Mouse (Mus musculus): ENCODE results near the gene Psmb1.
A peak's percentile ranks its signal among the peaks of the same experiment; 100 is the strongest.
"Not testable (repeated sequence)": the region's sequence is repeated elsewhere in the genome, so short reads cannot be mapped to it uniquely, and the experiment has no call there.

Gene Psmb1

DNA sequence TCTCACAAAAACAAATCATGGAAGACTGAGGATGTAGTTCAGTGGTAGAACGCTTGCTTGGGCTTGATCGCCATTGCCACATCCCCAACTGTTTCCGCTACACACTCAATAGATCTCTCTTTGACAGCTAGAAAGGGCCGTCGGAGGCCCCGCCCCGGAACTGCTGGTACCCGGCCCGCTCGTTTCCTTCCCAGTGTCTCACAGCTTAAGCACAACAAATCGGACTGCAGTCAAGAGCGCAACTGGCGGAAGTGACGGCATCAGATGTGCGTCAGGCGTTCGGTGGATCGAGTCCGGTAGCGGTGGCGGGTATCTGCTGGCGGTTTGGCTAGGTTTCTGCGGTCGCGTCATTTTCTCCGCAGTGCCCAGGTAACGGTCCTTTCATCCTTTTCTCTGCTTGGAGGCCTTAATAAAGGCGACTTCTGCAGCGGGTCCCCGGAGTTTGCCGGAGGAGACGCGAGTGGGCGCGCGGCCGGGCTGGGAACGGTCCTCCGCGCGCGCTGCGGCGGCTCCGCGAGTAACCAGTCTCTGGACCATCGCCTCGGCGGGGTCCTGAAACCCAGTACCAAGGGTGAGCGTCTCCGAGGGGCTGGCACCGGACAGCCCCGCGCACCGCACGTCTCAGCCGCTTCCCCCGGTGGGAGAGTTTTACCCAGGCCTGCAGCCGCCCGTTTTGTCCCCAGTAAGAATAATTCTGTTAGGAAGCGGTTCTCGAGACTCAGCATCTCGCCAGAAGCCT, at the start of gene Psmb1, which contains the start of gene Tbp:
Gene Psmb1 (minus strand): TSS at position 96 of the 739 bp plus-strand sequence.
Gene Tbp (plus strand): TSS at position 233 of the 739 bp plus-strand sequence.
- Histone ChIP-seq H3K27me3 (ENCODE audit: insufficient read depth, low read length) (no peaks in the 10 kb centered on the region), H3K9me3 (ENCODE audit: low read length) (no peaks in the 10 kb centered on the region), H3K36me3 (ENCODE audit: insufficient read depth, low read length) (peaks cover 53% of the 10 kb centered on the region), H3K4me3 (replicated peaks; ENCODE audit: low read length) (peak within 1 kb of the TSS; percentile 99), H3K4me1 (replicated peaks; ENCODE audit: low read depth, low read length) (peaks cover 57% of the 10 kb centered on the region)
- TF ChIP-seq NANOG (IDR thresholded peaks at IDR 0.05; ENCODE audit: borderline replicate concordance, low read length) (no peak), POU5F1 (IDR thresholded peaks at IDR 0.05; ENCODE audit: borderline replicate concordance, low read length) (no peak), CTCF (conservative IDR thresholded peaks at IDR 0.05; ENCODE audit: low read length) (no peak)

DNA sequence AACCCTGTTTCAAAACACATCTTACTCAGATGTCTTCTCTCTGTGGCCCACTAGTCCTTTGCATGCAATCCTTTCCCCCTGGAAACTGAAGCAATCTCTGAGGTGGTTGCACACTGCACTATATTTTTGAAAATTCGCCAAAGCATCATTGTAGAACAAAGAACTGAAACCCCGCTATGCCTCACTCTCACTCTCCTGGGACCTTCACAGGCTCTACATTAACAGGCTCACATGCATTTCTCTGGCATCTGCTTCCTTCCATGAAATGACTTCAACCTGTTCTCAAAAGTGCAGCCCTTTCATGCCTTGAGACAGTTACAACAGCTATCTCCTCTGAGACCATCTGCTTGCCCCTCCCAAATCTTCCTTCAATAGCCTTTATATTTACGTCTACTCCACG, 46.9 kb upstream of the Psmb1 start:
- H3K27me3 ChIP-seq (ENCODE audit: insufficient read depth, low read length), result no peaks in the 10 kb centered on the region
- H3K9me3 ChIP-seq (ENCODE audit: low read length), result no peaks in the 10 kb centered on the region
- peaks cover 27% of the 10 kb centered on the region for H3K4me1 ChIP-seq (replicated peaks; ENCODE audit: low read depth, low read length)
- no peak overlapping the region for H3K4me3 ChIP-seq (replicated peaks; ENCODE audit: low read length)
- no peaks in the 10 kb centered on the region for H3K36me3 ChIP-seq (ENCODE audit: insufficient read depth, low read length)
- TF ChIP-seq CTCF (conservative IDR thresholded peaks at IDR 0.05; ENCODE audit: low read length) (no peak), POU5F1 (IDR thresholded peaks at IDR 0.05; ENCODE audit: borderline replicate concordance, low read length) (no peak), NANOG (IDR thresholded peaks at IDR 0.05; ENCODE audit: borderline replicate concordance, low read length) (no peak)

DNA sequence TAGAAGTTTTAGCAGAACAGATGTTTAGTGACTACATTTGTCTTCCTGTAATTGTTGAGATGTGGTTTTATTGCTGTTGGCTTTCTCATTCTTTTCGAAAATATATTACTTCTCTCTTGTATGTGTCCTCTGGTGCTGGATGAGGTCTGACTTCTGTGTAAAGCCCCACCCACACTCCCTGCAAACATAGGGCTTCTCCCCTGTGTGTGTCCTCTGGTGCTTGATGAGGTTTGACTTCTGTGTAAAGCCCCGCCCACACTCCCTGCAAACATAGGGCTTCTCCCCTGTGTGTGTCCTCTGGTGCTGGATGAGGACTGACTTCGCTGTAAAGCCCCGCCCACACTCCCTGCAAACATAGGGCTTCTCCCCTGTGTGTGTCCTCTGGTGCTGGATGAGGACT, 44.3 kb upstream of the Psmb1 start:
- Histone ChIP-seq H3K4me1 (replicated peaks; ENCODE audit: low read depth, low read length) (peaks cover 16% of the 10 kb centered on the region), H3K4me3 (replicated peaks; ENCODE audit: low read length) (peak overlapping the region; percentile 71)
- not testable (repeated sequence) for H3K9me3 ChIP-seq (ENCODE audit: low read length); H3K27me3 ChIP-seq (ENCODE audit: insufficient read depth, low read length); H3K36me3 ChIP-seq (ENCODE audit: insufficient read depth, low read length)

DNA sequence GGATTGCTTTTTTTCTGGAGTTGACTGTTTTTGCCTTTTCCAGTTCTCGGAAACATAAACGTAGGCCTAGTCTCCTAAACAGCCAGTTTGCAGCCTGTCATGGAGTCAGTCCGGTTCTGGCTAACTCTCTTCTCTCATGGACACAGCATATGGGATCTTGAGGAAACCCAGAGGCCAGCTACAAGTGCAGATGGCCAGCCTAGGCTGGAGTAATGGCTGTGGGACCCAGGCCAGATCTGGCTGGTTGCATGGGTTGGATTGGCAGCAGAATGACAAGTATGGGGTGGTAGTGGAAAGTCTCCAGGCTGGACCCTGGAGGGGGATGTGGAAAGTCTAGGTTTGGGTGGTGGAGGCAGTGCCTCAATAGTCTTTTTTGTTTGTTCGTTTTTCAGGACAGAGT, 40.8 kb upstream of the Psmb1 start:
- Histone ChIP-seq H3K9me3 (ENCODE audit: low read length) (no peaks in the 10 kb centered on the region), H3K4me3 (replicated peaks; ENCODE audit: low read length) (no peak overlapping the region), H3K4me1 (replicated peaks; ENCODE audit: low read depth, low read length) (peaks cover 28% of the 10 kb centered on the region)

DNA sequence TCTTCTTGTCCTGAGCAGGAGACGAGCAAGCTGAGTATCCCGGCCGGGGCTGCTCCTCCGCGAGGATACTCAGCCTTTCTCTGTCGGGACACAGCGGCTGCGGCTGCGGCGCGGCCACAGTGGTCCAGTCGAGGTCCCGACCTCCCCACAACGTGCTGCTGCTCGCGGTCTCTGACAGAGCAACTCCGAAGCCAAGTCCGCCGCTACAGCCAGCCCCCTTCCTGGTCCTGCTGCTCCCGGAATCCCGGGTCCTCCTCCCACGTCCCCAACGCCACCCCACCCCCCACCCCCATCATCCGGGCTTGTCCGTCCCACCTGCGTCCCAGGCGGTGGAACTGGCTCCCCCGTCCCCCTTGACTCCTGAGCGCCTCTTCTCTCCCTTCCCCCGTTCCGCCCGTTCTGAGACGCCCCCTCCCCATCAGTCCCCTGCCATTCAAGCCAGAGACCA, 36.9 kb upstream of the Psmb1 start:
- Histone ChIP-seq H3K9me3 (ENCODE audit: low read length) (no peaks in the 10 kb centered on the region), H3K4me3 (replicated peaks; ENCODE audit: low read length) (peak overlapping the region; percentile 70), H3K36me3 (ENCODE audit: insufficient read depth, low read length) (no peaks in the 10 kb centered on the region), H3K27me3 (ENCODE audit: insufficient read depth, low read length) (peaks cover 29% of the 10 kb centered on the region), H3K4me1 (replicated peaks; ENCODE audit: low read depth, low read length) (peaks cover 13% of the 10 kb centered on the region)
- TF ChIP-seq NANOG (IDR thresholded peaks at IDR 0.05; ENCODE audit: borderline replicate concordance, low read length) (no peak), CTCF (conservative IDR thresholded peaks at IDR 0.05; ENCODE audit: low read length) (no peak), POU5F1 (IDR thresholded peaks at IDR 0.05; ENCODE audit: borderline replicate concordance, low read length) (no peak)

More for the DNA sequence above, 40.8 kb upstream of the Psmb1 start:
- no peaks in the 10 kb centered on the region for H3K36me3 ChIP-seq (ENCODE audit: insufficient read depth, low read length)
- TF ChIP-seq NANOG (IDR thresholded peaks at IDR 0.05; ENCODE audit: borderline replicate concordance, low read length) (no peak), POU5F1 (IDR thresholded peaks at IDR 0.05; ENCODE audit: borderline replicate concordance, low read length) (no peak), CTCF (conservative IDR thresholded peaks at IDR 0.05; ENCODE audit: low read length) (no peak)
- peaks cover 24% of the 10 kb centered on the region for H3K27me3 ChIP-seq (ENCODE audit: insufficient read depth, low read length)

DNA sequence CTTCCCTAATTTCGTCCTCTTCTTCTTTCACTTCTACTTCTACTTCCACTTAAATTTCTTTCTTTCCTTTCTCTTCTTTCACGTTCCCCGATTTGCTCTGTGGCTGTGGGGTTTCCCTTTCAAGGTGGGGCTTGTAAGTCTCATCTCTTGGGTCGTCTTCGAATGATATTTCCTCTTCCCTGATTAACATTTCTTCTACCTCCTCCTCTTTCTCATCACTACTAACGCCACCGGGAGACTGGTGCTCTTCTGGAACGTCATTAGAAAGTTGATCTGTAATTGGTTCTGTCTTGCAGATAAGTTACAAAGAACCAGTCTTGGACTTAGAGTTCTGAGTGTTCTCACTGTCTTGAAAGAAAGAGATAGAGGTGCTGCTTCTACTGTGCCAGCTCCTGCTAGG, 36.4 kb upstream of the Psmb1 start:
- Histone ChIP-seq H3K36me3 (ENCODE audit: insufficient read depth, low read length) (no peaks in the 10 kb centered on the region), H3K4me1 (replicated peaks; ENCODE audit: low read depth, low read length) (peaks cover 19% of the 10 kb centered on the region), H3K27me3 (ENCODE audit: insufficient read depth, low read length) (peaks cover 29% of the 10 kb centered on the region), H3K4me3 (replicated peaks; ENCODE audit: low read length) (peak overlapping the region; percentile 70; the same call in 1 of the 2 replicates), H3K9me3 (ENCODE audit: low read length) (no peaks in the 10 kb centered on the region)
- TF ChIP-seq NANOG (IDR thresholded peaks at IDR 0.05; ENCODE audit: borderline replicate concordance, low read length), result no peak
- no peak for TF ChIP-seq CTCF (conservative IDR thresholded peaks at IDR 0.05; ENCODE audit: low read length)
- TF ChIP-seq POU5F1 (IDR thresholded peaks at IDR 0.05; ENCODE audit: borderline replicate concordance, low read length), result no peak

DNA sequence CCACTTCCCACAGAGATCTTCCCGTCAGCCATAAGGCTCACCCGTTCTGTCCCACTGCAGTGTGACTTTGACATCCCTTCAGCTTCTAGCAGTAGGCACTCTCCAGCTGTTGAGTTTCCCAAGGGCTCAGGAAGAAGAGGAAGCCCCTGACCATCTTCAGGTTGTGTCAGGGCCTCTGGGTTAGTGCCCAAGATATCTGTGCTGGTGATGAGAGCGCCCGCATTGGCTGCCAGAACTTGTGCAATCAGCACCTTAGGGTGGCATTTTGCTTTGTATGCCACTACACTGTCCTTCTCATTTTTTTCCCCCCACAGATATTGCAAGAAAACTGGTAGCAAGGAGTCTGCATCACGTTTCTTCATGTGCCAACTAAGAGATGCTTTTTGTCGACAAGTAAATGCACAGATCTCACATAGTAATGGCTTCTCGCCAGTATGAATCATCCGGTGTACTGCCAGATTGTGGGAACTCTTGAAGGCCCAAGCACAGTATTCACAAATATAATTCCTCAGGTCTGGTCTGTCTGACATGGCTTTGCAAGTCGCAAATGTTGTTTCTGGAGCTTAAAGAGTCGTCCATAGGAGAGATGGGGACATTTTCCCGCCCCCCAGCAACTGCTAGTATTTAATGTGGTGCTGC, 35.7 kb upstream of the Psmb1 start:
- Histone ChIP-seq H3K36me3 (ENCODE audit: insufficient read depth, low read length) (no peaks in the 10 kb centered on the region), H3K9me3 (ENCODE audit: low read length) (no peaks in the 10 kb centered on the region), H3K27me3 (ENCODE audit: insufficient read depth, low read length) (peaks cover 27% of the 10 kb centered on the region), H3K4me1 (replicated peaks; ENCODE audit: low read depth, low read length) (peaks cover 24% of the 10 kb centered on the region), H3K4me3 (replicated peaks; ENCODE audit: low read length) (no peak overlapping the region)
- TF ChIP-seq POU5F1 (IDR thresholded peaks at IDR 0.05; ENCODE audit: borderline replicate concordance, low read length), result no peak
- TF ChIP-seq NANOG (IDR thresholded peaks at IDR 0.05; ENCODE audit: borderline replicate concordance, low read length), result no peak
- no peak for TF ChIP-seq CTCF (conservative IDR thresholded peaks at IDR 0.05; ENCODE audit: low read length)

DNA sequence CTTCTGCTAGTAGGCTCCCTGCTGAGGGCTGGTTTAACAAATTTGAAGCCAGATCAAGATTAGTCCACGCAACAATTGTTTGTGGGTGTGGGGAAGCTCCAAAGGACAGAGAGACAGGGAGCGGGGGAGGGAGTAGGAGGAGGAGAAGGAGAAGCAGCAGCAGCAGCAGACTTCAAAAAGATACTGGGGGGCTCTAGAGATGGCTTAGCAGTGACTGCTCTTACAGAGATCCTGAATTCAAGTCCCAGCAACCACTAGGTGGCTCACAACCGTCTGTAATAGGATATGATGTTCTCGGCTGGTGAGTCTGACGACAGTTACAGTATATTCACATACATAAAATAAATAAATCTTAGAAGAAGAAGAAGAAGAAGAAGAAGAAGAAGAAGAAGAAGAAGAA, 30.6 kb upstream of the Psmb1 start:
- H3K9me3 ChIP-seq (ENCODE audit: low read length), result no peaks in the 10 kb centered on the region
- peaks cover 38% of the 10 kb centered on the region for H3K4me1 ChIP-seq (replicated peaks; ENCODE audit: low read depth, low read length)
- peaks cover 7% of the 10 kb centered on the region for H3K36me3 ChIP-seq (ENCODE audit: insufficient read depth, low read length)
- TF ChIP-seq CTCF (conservative IDR thresholded peaks at IDR 0.05; ENCODE audit: low read length) (peak; percentile 29), NANOG (IDR thresholded peaks at IDR 0.05; ENCODE audit: borderline replicate concordance, low read length) (no peak), POU5F1 (IDR thresholded peaks at IDR 0.05; ENCODE audit: borderline replicate concordance, low read length) (no peak)
- no peak overlapping the region for H3K4me3 ChIP-seq (replicated peaks; ENCODE audit: low read length)
- H3K27me3 ChIP-seq (ENCODE audit: insufficient read depth, low read length), result peaks cover 3% of the 10 kb centered on the region

Measured in E14TG2a.4 (cell line).